Mouse (Mus musculus) MEL (cell line): Measurements from ENCODE around the gene Nsun5.

Experiments used
- CTCF ChIP-seq, 3 experiments: IDR thresholded peaks in 2 of 3; conservative IDR thresholded peaks in 1 of 3; 2 replicates each; pipeline ENCODE4 v1.5.1; 2011 to 2012; ENCODE audit warnings: low read length in 3 of 3, low read depth in 2 of 3, mild to moderate bottlenecking in 2 of 3, improper control_type of control experiment in 1 of 3, inconsistent platforms in 1 of 3, mixed read lengths in 1 of 3, moderate library complexity in 1 of 3; ENCODE audit not compliant: control insufficient read depth in 1 of 3, insufficient read depth in 1 of 3, poor library complexity in 1 of 3, severe bottlenecking in 1 of 3
- EP300 ChIP-seq, 2 experiments: IDR thresholded peaks; 2 replicates each; pipeline ENCODE4 v1.6.1; 2011; ENCODE audit warnings: improper control_type of control experiment in 2 of 2, low read length in 2 of 2, low read depth in 1 of 2, mild to moderate bottlenecking in 1 of 2
- GATA1 ChIP-seq: IDR thresholded peaks from 2 replicates; pipeline ENCODE4 v1.6.1; 2011; ENCODE audit warnings: low read depth, low read length, improper control_type of control experiment
- MAFK ChIP-seq: IDR thresholded peaks from 2 replicates; pipeline ENCODE4 v1.6.1; 2011; ENCODE audit warnings: low read depth, mild to moderate bottlenecking, low read length, improper control_type of control experiment, borderline replicate concordance
- POLR2A ChIP-seq, 2 experiments: IDR thresholded peaks; 2 replicates each; pipeline ENCODE4 v1.6.1; 2011 to 2012; ENCODE audit warnings: low read length in 2 of 2, mild to moderate bottlenecking in 2 of 2, control low read depth in 1 of 2, improper control_type of control experiment in 1 of 2, low read depth in 1 of 2, moderate library complexity in 1 of 2; ENCODE audit not compliant: control insufficient read depth in 1 of 2, insufficient read depth in 1 of 2, poor library complexity in 1 of 2
- ZMIZ1 ChIP-seq: IDR thresholded peaks from 2 replicates; pipeline ENCODE4 v1.6.1; 2012; ENCODE audit warnings: low read depth, mild to moderate bottlenecking, inconsistent platforms, low read length, improper control_type of control experiment, moderate library complexity
- ZNF384 ChIP-seq: IDR thresholded peaks from 2 replicates; pipeline ENCODE4 v1.6.1; 2012; ENCODE audit warnings: low read depth, mild to moderate bottlenecking, inconsistent platforms, low read length, improper control_type of control experiment

DNA sequence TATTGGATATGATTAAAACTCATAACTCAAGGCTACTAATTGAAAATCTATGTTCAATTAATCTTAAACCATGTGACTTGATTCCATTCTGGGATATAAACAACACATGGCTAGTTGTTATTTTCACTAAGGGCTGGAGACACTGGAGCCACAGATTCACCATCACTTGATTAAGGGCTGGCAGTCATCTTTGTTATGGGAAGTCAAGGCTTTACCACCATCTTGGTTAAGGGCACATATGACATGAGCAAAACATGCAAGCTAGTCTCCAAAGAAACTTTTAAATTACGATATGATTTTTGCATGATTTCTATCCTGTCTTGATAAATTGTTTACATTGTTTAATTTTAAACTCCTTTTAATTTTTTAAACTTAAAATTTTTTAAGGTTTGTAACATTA is 47.6 kb upstream of the Nsun5 start:
- TF ChIP-seq EP300 (IDR thresholded peaks at IDR 0.05; ENCODE audit: low read depth in 1 of 2, low read length in 2 of 2): no peak
- TF ChIP-seq ZMIZ1: no peak
- no peak for TF ChIP-seq MAFK
- TF ChIP-seq GATA1: no peak
- TF ChIP-seq CTCF (IDR thresholded peaks at IDR 0.05 in 2 of 3, conservative IDR thresholded peaks at IDR 0.05 in 1 of 3; ENCODE audit: control insufficient read depth in 1 of 3, insufficient read depth in 1 of 3, low read depth in 2 of 3, low read length in 3 of 3, poor library complexity in 1 of 3, severe bottlenecking in 1 of 3): no peak
- no peak for TF ChIP-seq POLR2A (IDR thresholded peaks at IDR 0.05; ENCODE audit: control insufficient read depth in 1 of 2, insufficient read depth in 1 of 2, low read depth in 1 of 2, low read length in 2 of 2, poor library complexity in 1 of 2)
- no peak for TF ChIP-seq ZNF384
